Mouse (Mus musculus): ENCODE measurements around the gene Ptges2.

Gene Ptges2

GRCm38 (mm10) chr2:32436686-32437372 is 41.1 kb downstream of the Ptges2 start:
- no peak for TF ChIP-seq NANOG (IDR thresholded peaks at IDR 0.05; ENCODE audit: borderline replicate concordance, low read length)

GRCm38 (mm10) chr2:32437612-32438166 is 42.0 kb downstream of the Ptges2 start:
- Histone ChIP-seq H3K36me3 (ENCODE audit: insufficient read depth, low read length) (peaks cover 15% of the 10 kb centered on the region), H3K4me1 (replicated peaks; ENCODE audit: low read depth, low read length) (peaks cover 51% of the 10 kb centered on the region), H3K27me3 (ENCODE audit: insufficient read depth, low read length) (no peaks in the 10 kb centered on the region), H3K4me3 (replicated peaks; ENCODE audit: low read length) (no peak overlapping the region), H3K9me3 (ENCODE audit: low read length) (no peaks in the 10 kb centered on the region)
- TF ChIP-seq POU5F1 (IDR thresholded peaks at IDR 0.05; ENCODE audit: borderline replicate concordance, low read length): no peak
- TF ChIP-seq CTCF (conservative IDR thresholded peaks at IDR 0.05; ENCODE audit: low read length): no peak
- no peak for TF ChIP-seq NANOG (IDR thresholded peaks at IDR 0.05; ENCODE audit: borderline replicate concordance, low read length)

More at GRCm38 (mm10) chr2:32436686-32437372, 41.1 kb downstream of the Ptges2 start:
- Histone ChIP-seq H3K4me3 (replicated peaks; ENCODE audit: low read length) (no peak overlapping the region), H3K27me3 (ENCODE audit: insufficient read depth, low read length) (no peaks in the 10 kb centered on the region), H3K9me3 (ENCODE audit: low read length) (no peaks in the 10 kb centered on the region), H3K4me1 (replicated peaks; ENCODE audit: low read depth, low read length) (peaks cover 47% of the 10 kb centered on the region), H3K36me3 (ENCODE audit: insufficient read depth, low read length) (peaks cover 15% of the 10 kb centered on the region)

GRCm38 (mm10) chr2:32438733-32439132 is 43.0 kb downstream of the Ptges2 start:
- Histone ChIP-seq H3K9me3 (ENCODE audit: low read length) (no peaks in the 10 kb centered on the region), H3K36me3 (ENCODE audit: insufficient read depth, low read length) (peaks cover 11% of the 10 kb centered on the region), H3K4me3 (replicated peaks; ENCODE audit: low read length) (no peak overlapping the region), H3K27me3 (ENCODE audit: insufficient read depth, low read length) (no peaks in the 10 kb centered on the region), H3K4me1 (replicated peaks; ENCODE audit: low read depth, low read length) (peaks cover 56% of the 10 kb centered on the region)
- TF ChIP-seq CTCF (conservative IDR thresholded peaks at IDR 0.05; ENCODE audit: low read length) (no peak), NANOG (IDR thresholded peaks at IDR 0.05; ENCODE audit: borderline replicate concordance, low read length) (no peak), POU5F1 (IDR thresholded peaks at IDR 0.05; ENCODE audit: borderline replicate concordance, low read length) (no peak)

- no peak overlapping the region for H3K4me3 ChIP-seq (replicated peaks; ENCODE audit: low read length)
- no peaks in the 10 kb centered on the region for H3K9me3 ChIP-seq (ENCODE audit: low read length)
- H3K27me3 ChIP-seq (ENCODE audit: insufficient read depth, low read length): no peaks in the 10 kb centered on the region
- peaks cover 58% of the 10 kb centered on the region for H3K4me1 ChIP-seq (replicated peaks; ENCODE audit: low read depth, low read length)
- H3K36me3 ChIP-seq (ENCODE audit: insufficient read depth, low read length): peaks cover 15% of the 10 kb centered on the region
- TF ChIP-seq NANOG (IDR thresholded peaks at IDR 0.05; ENCODE audit: borderline replicate concordance, low read length) (no peak), CTCF (conservative IDR thresholded peaks at IDR 0.05; ENCODE audit: low read length) (no peak), POU5F1 (IDR thresholded peaks at IDR 0.05; ENCODE audit: borderline replicate concordance, low read length) (no peak)
Measured at GRCm38 (mm10) chr2:32439177-32439576, 43.5 kb downstream of the Ptges2 start.

GRCm38 (mm10) chr2:32440164-32440563 is 44.5 kb downstream of the Ptges2 start:
- peaks cover 25% of the 10 kb centered on the region for H3K36me3 ChIP-seq (ENCODE audit: insufficient read depth, low read length)
- H3K4me3 ChIP-seq (replicated peaks; ENCODE audit: low read length): no peak overlapping the region
- TF ChIP-seq CTCF (conservative IDR thresholded peaks at IDR 0.05; ENCODE audit: low read length) (no peak), NANOG (IDR thresholded peaks at IDR 0.05; ENCODE audit: borderline replicate concordance, low read length) (no peak), POU5F1 (IDR thresholded peaks at IDR 0.05; ENCODE audit: borderline replicate concordance, low read length) (no peak)
- peaks cover 58% of the 10 kb centered on the region for H3K4me1 ChIP-seq (replicated peaks; ENCODE audit: low read depth, low read length)
- no peaks in the 10 kb centered on the region for H3K27me3 ChIP-seq (ENCODE audit: insufficient read depth, low read length)
- H3K9me3 ChIP-seq (ENCODE audit: low read length): no peaks in the 10 kb centered on the region

- no peaks in the 10 kb centered on the region for H3K9me3 ChIP-seq (ENCODE audit: low read length)
- peaks cover 58% of the 10 kb centered on the region for H3K4me1 ChIP-seq (replicated peaks; ENCODE audit: low read depth, low read length)
- peaks cover 30% of the 10 kb centered on the region for H3K36me3 ChIP-seq (ENCODE audit: insufficient read depth, low read length)
- H3K4me3 ChIP-seq (replicated peaks; ENCODE audit: low read length): no peak overlapping the region
- no peaks in the 10 kb centered on the region for H3K27me3 ChIP-seq (ENCODE audit: insufficient read depth, low read length)
- no peak for TF ChIP-seq POU5F1 (IDR thresholded peaks at IDR 0.05; ENCODE audit: borderline replicate concordance, low read length)
- no peak for TF ChIP-seq CTCF (conservative IDR thresholded peaks at IDR 0.05; ENCODE audit: low read length)
- no peak for TF ChIP-seq NANOG (IDR thresholded peaks at IDR 0.05; ENCODE audit: borderline replicate concordance, low read length)
Measured at GRCm38 (mm10) chr2:32440632-32441031, 44.9 kb downstream of the Ptges2 start.

- H3K27me3 ChIP-seq (ENCODE audit: insufficient read depth, low read length): no peaks in the 10 kb centered on the region
- H3K9me3 ChIP-seq (ENCODE audit: low read length): no peaks in the 10 kb centered on the region
- TF ChIP-seq NANOG (IDR thresholded peaks at IDR 0.05; ENCODE audit: borderline replicate concordance, low read length) (no peak), POU5F1 (IDR thresholded peaks at IDR 0.05; ENCODE audit: borderline replicate concordance, low read length) (no peak), CTCF (conservative IDR thresholded peaks at IDR 0.05; ENCODE audit: low read length) (no peak)
- no peak overlapping the region for H3K4me3 ChIP-seq (replicated peaks; ENCODE audit: low read length)
- peaks cover 36% of the 10 kb centered on the region for H3K36me3 ChIP-seq (ENCODE audit: insufficient read depth, low read length)
- H3K4me1 ChIP-seq (replicated peaks; ENCODE audit: low read depth, low read length): peaks cover 55% of the 10 kb centered on the region
Measured at GRCm38 (mm10) chr2:32441550-32441949, 45.9 kb downstream of the Ptges2 start.

- H3K36me3 ChIP-seq (ENCODE audit: insufficient read depth, low read length): peaks cover 47% of the 10 kb centered on the region
- TF ChIP-seq NANOG (IDR thresholded peaks at IDR 0.05; ENCODE audit: borderline replicate concordance, low read length) (no peak), CTCF (conservative IDR thresholded peaks at IDR 0.05; ENCODE audit: low read length) (no peak), POU5F1 (IDR thresholded peaks at IDR 0.05; ENCODE audit: borderline replicate concordance, low read length) (no peak)
- no peaks in the 10 kb centered on the region for H3K9me3 ChIP-seq (ENCODE audit: low read length)
- no peak overlapping the region for H3K4me3 ChIP-seq (replicated peaks; ENCODE audit: low read length)
- H3K4me1 ChIP-seq (replicated peaks; ENCODE audit: low read depth, low read length): peaks cover 55% of the 10 kb centered on the region
- H3K27me3 ChIP-seq (ENCODE audit: insufficient read depth, low read length): peaks cover 11% of the 10 kb centered on the region
Measured at GRCm38 (mm10) chr2:32445535-32445934, 49.8 kb downstream of the Ptges2 start.

Data from E14TG2a.4 (cell line).